Mouse (Mus musculus) bone marrow, adult 2 months (tissue): ENCODE data around the gene Kbtbd7. TPM values are rescaled to one million over a fixed set of nuclear protein-coding genes. Genes with fewer than 3 reads are reported as not detected.
A peak's percentile ranks its signal among the peaks of the same experiment; 100 is the strongest.
"Not testable (repeated sequence)": the region's sequence is repeated elsewhere in the genome, so short reads cannot be mapped to it uniquely, and the experiment has no call there.

ENCODE experiments used
- H3K27ac ChIP-seq: fragments of 200-500 bp; 2 replicates; pipeline ENCODE4 v1.5.1; 2012; ENCODE audit warnings: low read depth, mild to moderate bottlenecking, control low read depth, inconsistent platforms, low read length; ENCODE audit not compliant: control insufficient read depth, poor library complexity, insufficient read depth
- H3K4me1 ChIP-seq: fragments of 200-500 bp; 2 replicates; pipeline ENCODE4 v1.6.1; 2011; ENCODE audit warnings: low read length; ENCODE audit not compliant: control insufficient read depth, insufficient read depth
- H3K4me3 ChIP-seq: fragments of 200-500 bp; replicated peaks from 2 replicates; pipeline ENCODE3; 2011; ENCODE audit warnings: mild to moderate bottlenecking, low read depth, low read length, control low read depth; ENCODE audit not compliant: control insufficient read depth
- CTCF ChIP-seq: fragments of 200-500 bp; IDR thresholded peaks from 2 replicates; pipeline ENCODE4 v1.5.1; 2011; ENCODE audit warnings: low read length, control low read depth; ENCODE audit not compliant: control insufficient read depth, insufficient read depth
- POLR2A ChIP-seq: fragments of 200-500 bp; IDR thresholded peaks from 2 replicates; pipeline ENCODE4 v1.6.1; 2011; ENCODE audit warnings: low read depth, mild to moderate bottlenecking, control low read depth, low read length, borderline replicate concordance; ENCODE audit not compliant: control insufficient read depth
- WGBS: fragments of 180-500 bp; shearing (Covaris S2); methylation state at CpG from one replicate; pipeline ENCODE4 v1.1.7; 2018; 5-methylcytosine and 5-hydroxymethylcytosine counted together
- polyA plus RNA-seq: library from polyadenylated mRNA; stranded (reverse); fragments of >200 nt; gene quantifications from 2 replicates; pipeline ENCODE4 v1.2.4, GENCODE M21; 2011; ENCODE audit warnings: low replicate concordance; ENCODE audit not compliant: missing spikeins, insufficient read depth, insufficient read length

The Kbtbd7 gene
- polyA plus RNA-seq, 1 experiment, result 4.0 TPM

GRCm38 (mm10) chr14:79397321-79398122, 28.8 kb upstream of the Kbtbd7 start, which contains the start of gene Mtrf1:
Mtrf1 (plus strand) TSS chr14:79397772.
- TF ChIP-seq POLR2A (no peak), CTCF (no peak)
- WGBS, result 18% methylated on average over 23 of the region's 23 CpGs
- Histone ChIP-seq H3K27ac (peak within 1 kb of the TSS; percentile 68), H3K4me1 (no peaks in the 10 kb centered on the region), H3K4me3 (peak within 1 kb of the TSS; percentile 96)

GRCm38 (mm10) chr14:79407641-79408040, 18.7 kb upstream of the Kbtbd7 start:
- TF ChIP-seq CTCF, result no peak
- no peak for TF ChIP-seq POLR2A
- Histone ChIP-seq H3K27ac (no peak overlapping the region), H3K4me1 (no peaks in the 10 kb centered on the region), H3K4me3 (no peak overlapping the region)
- 63% methylated on average over 2 of the region's 2 CpGs for WGBS

GRCm38 (mm10) chr14:79409278-79409830, 17.0 kb upstream of the Kbtbd7 start:
- Histone ChIP-seq H3K4me3 (no peak overlapping the region), H3K4me1 (no peaks in the 10 kb centered on the region), H3K27ac (no peak overlapping the region)
- WGBS, result 79% methylated on average over 6 of the region's 6 CpGs
- no peak for TF ChIP-seq POLR2A
- TF ChIP-seq CTCF, result no peak

GRCm38 (mm10) chr14:79410662-79411061, 15.6 kb upstream of the Kbtbd7 start:
- Histone ChIP-seq H3K4me3 (no peak overlapping the region), H3K4me1 (no peaks in the 10 kb centered on the region), H3K27ac (no peak overlapping the region)
- WGBS, result 78% methylated on average over 2 of the region's 2 CpGs
- TF ChIP-seq POLR2A (no peak), CTCF (no peak)

- no peak for TF ChIP-seq POLR2A
- no peak for TF ChIP-seq CTCF
- Histone ChIP-seq H3K4me1 (no peaks in the 10 kb centered on the region), H3K4me3 (no peak overlapping the region), H3K27ac (no peak overlapping the region)
- WGBS, result 90% methylated on average over 6 of the region's 6 CpGs
Measured at GRCm38 (mm10) chr14:79413121-79413520, 13.2 kb upstream of the Kbtbd7 start.

GRCm38 (mm10) chr14:79420083-79420685, 6.1 kb upstream of the Kbtbd7 start:
- Histone ChIP-seq H3K4me1 (no peaks in the 10 kb centered on the region; the same call in none of the 2 replicates), H3K27ac (no peak overlapping the region), H3K4me3 (no peak overlapping the region)
- no peak for TF ChIP-seq POLR2A
- no peak for TF ChIP-seq CTCF
- 90% methylated on average over 20 of the region's 20 CpGs for WGBS

GRCm38 (mm10) chr14:79426730-79427365, 537 bp downstream of the Kbtbd7 start:
- H3K27ac ChIP-seq, result peak overlapping the region; percentile 80
- WGBS, result 44% methylated on average over 15 of the region's 59 CpGs
- not testable (repeated sequence) for H3K4me3 ChIP-seq, H3K4me1 ChIP-seq

GRCm38 (mm10) chr14:79434068-79434467, 7.8 kb downstream of the Kbtbd7 start:
- H3K27ac ChIP-seq, result no peak overlapping the region
- peaks cover 1% of the 10 kb centered on the region for H3K4me1 ChIP-seq
- no peak overlapping the region for H3K4me3 ChIP-seq
- WGBS, result 55% methylated on average over 1 of the region's 1 CpGs
- TF ChIP-seq POLR2A (no peak), CTCF (no peak)
